In the genomic region with DNA sequence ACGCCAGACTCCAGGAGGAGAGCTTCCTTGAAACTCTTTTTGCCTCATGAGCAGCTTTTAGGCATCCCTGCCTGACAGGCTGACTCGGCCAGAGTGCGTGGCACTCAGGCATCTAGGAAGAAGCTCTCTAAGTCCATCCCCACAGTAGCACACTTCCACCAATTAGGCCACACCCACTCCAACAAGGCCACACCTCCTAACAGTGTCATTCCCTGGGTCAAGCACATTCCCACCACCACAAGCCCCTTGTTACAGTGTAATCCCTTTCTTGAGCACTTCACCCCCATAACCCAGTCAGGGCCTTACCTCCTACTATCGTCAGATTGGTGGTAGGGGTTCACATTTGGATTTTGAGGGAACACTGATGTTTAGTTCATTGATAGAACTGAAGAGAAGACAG, we compare ENCODE assay signal across 22 mouse cellular contexts.
DNase-seq lines count a peak whose midpoint lies in the region; ATAC-seq lines count a peak whose summit lies in the region.
"Had no signal": no experiment of that assay in that cellular context is flagged by ENCODE, and none has a peak within 500 bp of the region (broad histone marks: within the 10 kb centered on the region; RNA-seq: fewer than 3 reads in every experiment).

No protein-coding gene starts in this region.

- no peak overlapping the region for H3K4me2 ChIP-seq in forebrain, embryonic 11.5 days (ENCODE audit: low read depth, low read length, severe bottlenecking)
- H3K4me2 ChIP-seq in forebrain, embryonic 15.5 days (replicated peaks): no peak overlapping the region
- no peak overlapping the region for H3K4me2 ChIP-seq in hindbrain, embryonic 11.5 days (replicated peaks; ENCODE audit: low read depth, low read length)
- no peak overlapping the region for H3K4me2 ChIP-seq in hindbrain, embryonic 16.5 days (ENCODE audit: low read length)
- no peak overlapping the region for H3K4me2 ChIP-seq in midbrain, embryonic 11.5 days
- no peak overlapping the region for H3K4me2 ChIP-seq in midbrain, embryonic 16.5 days (ENCODE audit: low read length)
- H3K4me2 ChIP-seq: embryonic facial prominence, embryonic 15.5 days; heart, embryonic 12.5 days had no signal

- DNase-seq in forebrain, embryonic 11.5 days (ENCODE audit: low spot score): no peak
- no peak for DNase-seq in hindbrain, embryonic 11.5 days (ENCODE audit: low spot score)
- DNase-seq in midbrain, embryonic 11.5 days (ENCODE audit: low spot score, missing footprints): no peak
- DNase-seq in ES-CJ7 (ENCODE audit: low read depth, low spot score): peak; percentile 80
- DNase-seq in right cerebral cortex, postnatal 10 days (ENCODE audit: low spot score in 2 of 2): no peak
- DNase-seq: adrenal gland, adult 8-10 months; adrenal gland, postnatal 36 days; B cell, adult 2 months; cerebellum, adult 8-10 months; cerebellum, postnatal 14 days; gastrocnemius, adult 2 months; gastrocnemius, postnatal 25 days had no signal

- no peak overlapping the region for H3K27ac ChIP-seq in forebrain, embryonic 11.5 days (ENCODE audit: low read depth, low read length)
- H3K27ac ChIP-seq in forebrain, embryonic 15.5 days (replicated peaks): no peak overlapping the region
- no peak overlapping the region for H3K27ac ChIP-seq in hindbrain, embryonic 11.5 days (ENCODE audit: low read depth, low read length)
- H3K27ac ChIP-seq in hindbrain, embryonic 16.5 days (ENCODE audit: low read depth, low read length): no peak overlapping the region
- no peak overlapping the region for H3K27ac ChIP-seq in midbrain, embryonic 11.5 days (ENCODE audit: low read depth, low read length)
- no peak overlapping the region for H3K27ac ChIP-seq in midbrain, embryonic 16.5 days (ENCODE audit: low read length)
- H3K27ac ChIP-seq: embryonic facial prominence, embryonic 15.5 days; gastrocnemius, adult 2 months; hindbrain, embryonic 10.5 days had no signal

- ATAC-seq in forebrain, embryonic 11.5 days (replicated peaks; ENCODE audit: low FRiP score): 0 out of 2 replicates have a peak, but pooled peaks have one; percentile 57
- no peak for ATAC-seq in forebrain, embryonic 15.5 days (replicated peaks)
- ATAC-seq in hindbrain, embryonic 11.5 days (ENCODE audit: low FRiP score): peak; percentile 65
- no peak for ATAC-seq in hindbrain, embryonic 16.5 days
- ATAC-seq in midbrain, embryonic 11.5 days (ENCODE audit: low FRiP score): 0 out of 2 replicates have a peak, but pooled peaks have one; percentile 55
- no peak for ATAC-seq in midbrain, embryonic 16.5 days
- ATAC-seq: CD4-positive, CD25-positive, alpha-beta regulatory T cell, adult 4 months; intestine, postnatal 0 days; Patski had no signal

- WGBS in forebrain, embryonic 11.5 days: 89% methylated on average over 4 of the region's 4 CpGs
- WGBS in forebrain, embryonic 15.5 days: 94% methylated on average over 4 of the region's 4 CpGs
- WGBS in hindbrain, embryonic 11.5 days: 92% methylated on average over 4 of the region's 4 CpGs
- WGBS in hindbrain, embryonic 16.5 days: 93% methylated on average over 4 of the region's 4 CpGs
- WGBS in midbrain, embryonic 11.5 days: 88% methylated on average over 4 of the region's 4 CpGs
- WGBS in midbrain, embryonic 16.5 days: 91% methylated on average over 4 of the region's 4 CpGs

- no peaks in the 10 kb centered on the region for H3K27me3 ChIP-seq in forebrain, embryonic 11.5 days (ENCODE audit: control insufficient read depth, insufficient read depth, low read length)
- no peaks in the 10 kb centered on the region for H3K27me3 ChIP-seq in forebrain, embryonic 15.5 days
- H3K27me3 ChIP-seq in hindbrain, embryonic 11.5 days (ENCODE audit: control insufficient read depth, insufficient read depth, low read length): no peaks in the 10 kb centered on the region
- no peaks in the 10 kb centered on the region for H3K27me3 ChIP-seq in hindbrain, embryonic 16.5 days (replicated peaks; ENCODE audit: control insufficient read depth, insufficient read depth, low read length)
- no peaks in the 10 kb centered on the region for H3K27me3 ChIP-seq in midbrain, embryonic 11.5 days (ENCODE audit: control insufficient read depth, insufficient read depth, low read length)
- no peaks in the 10 kb centered on the region for H3K27me3 ChIP-seq in midbrain, embryonic 16.5 days (ENCODE audit: control insufficient read depth, insufficient read depth, low read depth, low read length)
- H3K27me3 ChIP-seq: embryonic facial prominence, embryonic 15.5 days; heart, embryonic 12.5 days; Patski had no signal

- no peaks in the 10 kb centered on the region for H3K36me3 ChIP-seq in forebrain, embryonic 11.5 days (ENCODE audit: control insufficient read depth, insufficient read depth, low read length)
- H3K36me3 ChIP-seq in forebrain, embryonic 15.5 days: no peaks in the 10 kb centered on the region
- H3K36me3 ChIP-seq in hindbrain, embryonic 11.5 days (ENCODE audit: control insufficient read depth, insufficient read depth, low read length): no peaks in the 10 kb centered on the region
- H3K36me3 ChIP-seq in hindbrain, embryonic 16.5 days (ENCODE audit: control insufficient read depth, insufficient read depth, low read length): 0 out of 2 replicates have a peak, but pooled peaks cover 2% of the 10 kb centered on the region
- H3K36me3 ChIP-seq in midbrain, embryonic 11.5 days (ENCODE audit: control insufficient read depth, insufficient read depth, low read length): no peaks in the 10 kb centered on the region
- H3K36me3 ChIP-seq in midbrain, embryonic 16.5 days (ENCODE audit: control insufficient read depth, insufficient read depth, low read length): no peaks in the 10 kb centered on the region
- H3K36me3 ChIP-seq: embryonic facial prominence, embryonic 15.5 days had no signal

- H3K9ac ChIP-seq in forebrain, embryonic 11.5 days (ENCODE audit: low read length): no peak overlapping the region
- H3K9ac ChIP-seq in forebrain, embryonic 15.5 days (replicated peaks): no peak overlapping the region
- H3K9ac ChIP-seq in hindbrain, embryonic 11.5 days (ENCODE audit: low read depth, low read length): no peak overlapping the region
- no peak overlapping the region for H3K9ac ChIP-seq in hindbrain, embryonic 16.5 days (ENCODE audit: low read depth, low read length)
- H3K9ac ChIP-seq in midbrain, embryonic 11.5 days (ENCODE audit: low read length): no peak overlapping the region
- H3K9ac ChIP-seq in midbrain, embryonic 16.5 days (ENCODE audit: low read depth, low read length): no peak overlapping the region
- H3K9ac ChIP-seq: embryonic facial prominence, embryonic 15.5 days; heart, embryonic 12.5 days had no signal

- no peaks in the 10 kb centered on the region for H3K4me1 ChIP-seq in forebrain, embryonic 11.5 days (replicated peaks; ENCODE audit: control insufficient read depth, insufficient read depth, low read length)
- peaks cover 6% of the 10 kb centered on the region; the same call in 1 of the 2 replicates for H3K4me1 ChIP-seq in forebrain, embryonic 15.5 days
- H3K4me1 ChIP-seq in hindbrain, embryonic 11.5 days (replicated peaks; ENCODE audit: control insufficient read depth, insufficient read depth, low read length): no peaks in the 10 kb centered on the region
- no peaks in the 10 kb centered on the region for H3K4me1 ChIP-seq in hindbrain, embryonic 16.5 days (ENCODE audit: control insufficient read depth, insufficient read depth, low read depth, low read length)
- H3K4me1 ChIP-seq in midbrain, embryonic 11.5 days (ENCODE audit: control insufficient read depth, insufficient read depth, low read length): no peaks in the 10 kb centered on the region
- H3K4me1 ChIP-seq in midbrain, embryonic 16.5 days (ENCODE audit: control insufficient read depth, insufficient read depth, low read length): no peaks in the 10 kb centered on the region
- H3K4me1 ChIP-seq: embryonic facial prominence, embryonic 15.5 days; heart, embryonic 12.5 days had no signal

- H3K9me3 ChIP-seq in forebrain, embryonic 11.5 days (ENCODE audit: control insufficient read depth, low read length): no peaks in the 10 kb centered on the region
- no peaks in the 10 kb centered on the region for H3K9me3 ChIP-seq in forebrain, embryonic 15.5 days
- no peaks in the 10 kb centered on the region for H3K9me3 ChIP-seq in hindbrain, embryonic 11.5 days (ENCODE audit: control insufficient read depth, low read length)
- no peaks in the 10 kb centered on the region for H3K9me3 ChIP-seq in hindbrain, embryonic 16.5 days (ENCODE audit: control insufficient read depth, low read length)
- H3K9me3 ChIP-seq in midbrain, embryonic 11.5 days (ENCODE audit: control insufficient read depth, low read length): no peaks in the 10 kb centered on the region
- no peaks in the 10 kb centered on the region for H3K9me3 ChIP-seq in midbrain, embryonic 16.5 days (replicated peaks; ENCODE audit: control insufficient read depth, low read length, poor library complexity, severe bottlenecking)
- H3K9me3 ChIP-seq: embryonic facial prominence, embryonic 15.5 days; heart, embryonic 12.5 days; hindbrain, embryonic 10.5 days had no signal

- no peak overlapping the region for H3K4me3 ChIP-seq in forebrain, embryonic 11.5 days (ENCODE audit: low read depth, low read length)
- H3K4me3 ChIP-seq in forebrain, embryonic 15.5 days: no peak overlapping the region
- H3K4me3 ChIP-seq in hindbrain, embryonic 11.5 days (ENCODE audit: low read depth, low read length): no peak overlapping the region
- no peak overlapping the region for H3K4me3 ChIP-seq in hindbrain, embryonic 16.5 days (ENCODE audit: low read length)
- H3K4me3 ChIP-seq in midbrain, embryonic 11.5 days (ENCODE audit: low read depth, low read length): no peak overlapping the region
- H3K4me3 ChIP-seq in midbrain, embryonic 16.5 days (ENCODE audit: low read depth, low read length): no peak overlapping the region
- H3K4me3 ChIP-seq: embryonic facial prominence, embryonic 15.5 days; erythroblast, embryonic 14.5 days; gastrocnemius, adult 2 months; heart, embryonic 12.5 days; hindbrain, embryonic 10.5 days had no signal

Comparison
In these comparisons a context has a peak if more than half of its experiments do, and no peak if none do; other contexts are left out.
1. ATAC-seq: peak in forebrain, embryonic 11.5 days (single experiment), hindbrain, embryonic 11.5 days (single experiment) and midbrain, embryonic 11.5 days (single experiment); none in forebrain, embryonic 15.5 days (single experiment), hindbrain, embryonic 16.5 days (single experiment) and midbrain, embryonic 16.5 days (single experiment).